Mouse (Mus musculus) spleen, adult 18-20 months (tissue): ENCODE results near the gene Col23a1.
"Not testable (repeated sequence)": the region's sequence is repeated elsewhere in the genome, so short reads cannot be mapped to it uniquely, and the experiment has no call there.

Source experiments
- DNase-seq, 2 experiments: peaks; one replicate each; pipeline ENCODE4 v3.0.0; 2022; ENCODE audit warnings: mixed read lengths in 2 of 2

Gene Col23a1

DNA sequence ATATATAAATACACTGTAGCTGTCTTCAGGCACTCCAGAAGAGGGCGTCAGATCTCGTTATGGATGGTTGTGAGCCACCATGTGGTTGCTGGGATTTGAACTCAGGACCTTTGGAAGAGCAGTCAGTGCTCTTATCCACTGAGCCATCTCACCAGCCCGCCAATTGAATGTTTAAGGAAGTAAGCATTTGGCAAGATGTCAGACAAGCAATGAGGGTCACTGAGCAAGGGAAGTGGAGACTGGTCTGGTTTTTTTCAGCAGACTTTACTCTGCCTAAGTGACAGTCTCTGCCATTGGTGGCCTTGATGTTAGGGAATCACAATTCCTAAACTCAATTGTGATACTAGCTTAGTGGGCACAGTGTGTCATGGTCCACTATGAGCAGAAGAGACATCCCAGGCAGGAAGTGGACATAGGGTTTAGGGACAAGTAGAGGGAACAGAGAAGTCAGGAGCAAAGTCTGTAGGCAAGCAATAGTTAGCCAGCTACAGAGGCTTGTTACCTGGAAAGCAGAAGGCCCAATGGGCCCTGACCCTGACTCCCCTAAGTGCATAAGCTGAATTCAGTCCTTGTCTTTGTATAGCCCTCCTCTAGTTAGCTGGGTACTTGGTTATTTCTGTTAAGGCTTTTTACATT, 305.1 kb downstream of the Col23a1 start:
- DNase-seq, result no peak

DNA sequence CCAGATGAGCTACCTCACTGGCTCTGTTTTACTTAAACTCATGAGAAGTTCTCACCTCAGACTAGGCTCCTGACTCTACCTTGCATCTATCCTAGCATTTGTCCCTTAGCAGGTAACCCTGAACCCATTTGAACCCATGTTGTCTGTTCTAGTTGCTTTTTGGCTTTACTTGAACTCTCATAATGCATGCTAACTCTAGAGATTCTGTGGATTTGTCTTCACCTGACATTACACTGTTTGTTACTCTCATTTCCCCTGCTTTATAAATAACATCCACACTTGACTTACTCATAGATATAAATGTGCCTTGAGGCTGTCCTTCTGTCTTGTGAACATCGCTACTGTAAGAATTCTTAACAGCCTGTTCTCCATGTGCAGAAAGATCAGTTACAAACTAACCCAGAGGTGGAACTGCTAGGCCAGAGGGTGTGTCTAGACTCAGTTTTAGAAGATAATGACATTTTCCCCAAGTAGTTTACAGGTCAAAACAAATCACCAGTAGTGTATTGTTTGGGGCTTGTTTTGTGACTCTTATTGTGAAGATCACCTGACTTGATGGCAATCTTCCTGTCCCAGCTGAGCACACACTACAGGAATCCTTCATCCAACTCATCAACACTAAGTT, 305.9 kb downstream of the Col23a1 start:
- no peak for DNase-seq

DNA sequence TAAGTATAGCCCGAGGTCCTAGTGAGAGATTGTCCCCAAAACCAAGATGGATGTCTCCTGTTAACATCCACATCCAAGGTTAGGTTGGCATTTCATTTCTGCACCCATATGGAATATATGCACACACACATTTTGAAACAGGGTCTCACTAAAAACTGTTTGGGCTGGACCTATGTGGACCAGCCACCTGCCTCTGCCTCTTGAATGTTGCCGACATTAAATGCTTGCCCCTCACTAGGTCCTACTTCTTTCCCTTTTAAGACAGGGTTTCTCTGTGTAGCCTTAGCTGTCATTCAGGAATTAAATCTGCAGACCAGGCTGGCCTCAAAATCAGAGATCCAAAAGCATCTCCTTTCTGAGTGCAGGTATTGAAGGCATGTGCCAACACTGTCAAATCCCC, 307.8 kb downstream of the Col23a1 start:
- no peak for DNase-seq

DNA sequence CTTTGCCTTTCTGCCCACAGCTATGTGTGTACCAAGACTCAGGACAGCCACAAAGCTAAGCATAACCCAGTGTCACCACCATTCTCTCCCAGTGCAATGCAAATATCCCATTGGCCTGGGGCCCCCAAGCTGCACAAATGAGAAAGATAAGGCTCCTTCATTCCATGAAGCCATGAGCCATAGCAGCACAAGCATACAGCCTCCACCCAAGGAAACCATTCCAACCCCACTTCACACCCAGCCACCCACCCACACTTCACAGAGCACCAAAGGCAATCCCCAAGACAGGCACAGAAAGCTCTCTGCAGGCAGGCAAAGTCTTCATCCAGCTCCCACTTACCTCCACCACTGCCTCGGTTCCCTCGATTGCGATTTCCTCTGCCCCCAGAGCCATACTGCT, 312.5 kb downstream of the Col23a1 start:
- no peak for DNase-seq

DNA sequence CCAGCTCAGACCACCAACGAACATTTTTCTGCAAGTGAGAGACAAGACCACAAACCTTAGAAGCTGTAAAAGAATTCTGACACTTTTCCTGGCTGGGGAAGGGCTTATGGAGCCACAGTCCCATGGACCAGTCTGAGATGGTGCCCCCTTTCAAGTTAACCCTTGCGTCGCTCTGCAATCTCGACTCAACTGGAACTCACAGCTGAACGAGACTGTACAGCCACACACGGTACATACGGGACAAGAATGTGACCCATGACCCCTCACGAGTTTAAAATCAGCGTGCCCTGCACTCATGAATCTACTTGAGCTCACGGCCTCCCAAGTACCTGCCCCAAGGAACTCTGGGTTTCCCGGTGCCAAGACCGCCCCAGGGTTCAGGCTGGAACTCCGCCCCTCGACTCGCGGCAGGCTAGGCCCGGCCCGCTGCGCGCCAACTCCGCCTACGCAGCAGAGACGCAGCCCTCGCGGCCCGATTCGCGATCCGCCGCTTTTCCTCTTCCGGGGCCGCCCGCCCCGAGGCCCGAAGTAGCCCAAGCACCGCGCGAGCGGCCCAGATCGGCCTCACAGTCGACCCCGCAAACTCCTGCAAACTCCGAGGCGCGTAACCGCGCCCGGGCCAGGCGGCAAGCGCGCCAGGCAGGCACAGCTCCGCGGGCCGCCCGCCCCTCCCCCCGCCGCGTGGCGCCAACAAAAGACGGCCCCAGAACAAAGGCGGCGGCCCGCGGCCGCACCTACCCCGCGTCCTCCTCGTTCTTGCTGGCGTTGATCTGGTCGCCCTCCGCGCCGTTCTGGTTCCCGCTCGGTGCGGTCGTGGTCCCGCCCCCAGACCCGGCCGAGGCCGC, 316.1 kb downstream of the Col23a1 start:
- peak; percentile 80 to 81 for DNase-seq

DNA sequence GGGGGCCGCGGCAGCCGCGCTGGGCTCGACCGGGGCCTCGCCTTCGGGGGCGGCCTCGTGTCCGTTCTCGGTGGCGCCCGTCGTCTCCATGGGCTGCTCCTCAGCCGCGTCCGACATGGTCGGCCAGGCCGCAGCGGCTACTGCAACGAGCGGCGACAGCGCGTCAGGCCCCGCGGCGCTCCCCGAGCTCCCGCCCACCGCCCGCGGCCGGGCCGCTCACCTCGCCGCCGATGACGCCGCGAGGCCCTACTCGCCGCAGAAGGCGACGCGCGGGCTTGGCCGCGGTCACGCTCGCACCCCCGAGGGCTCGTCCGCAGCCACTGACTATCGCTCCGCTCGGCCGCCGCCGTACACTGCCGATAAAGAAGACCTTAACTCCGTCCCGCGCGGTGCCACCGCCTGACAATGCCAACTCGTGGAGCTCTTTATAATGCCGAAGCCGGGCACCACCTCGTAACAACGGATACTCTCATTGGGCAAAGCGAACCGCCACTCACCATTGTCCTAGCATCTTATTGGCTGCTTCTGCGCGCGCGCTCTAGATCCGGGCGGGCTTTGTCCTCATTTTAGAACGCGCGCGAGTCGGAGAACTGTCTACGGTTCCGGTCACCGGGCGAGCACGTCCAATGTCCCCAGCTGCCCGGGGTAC, 316.9 kb downstream of the Col23a1 start, which contains the start of gene Hnrnpab:
Gene Hnrnpab, minus strand, starts transcription at position 401 of the 649 bp plus-strand sequence.
- DNase-seq, result peak; percentile 92 to 93

DNA sequence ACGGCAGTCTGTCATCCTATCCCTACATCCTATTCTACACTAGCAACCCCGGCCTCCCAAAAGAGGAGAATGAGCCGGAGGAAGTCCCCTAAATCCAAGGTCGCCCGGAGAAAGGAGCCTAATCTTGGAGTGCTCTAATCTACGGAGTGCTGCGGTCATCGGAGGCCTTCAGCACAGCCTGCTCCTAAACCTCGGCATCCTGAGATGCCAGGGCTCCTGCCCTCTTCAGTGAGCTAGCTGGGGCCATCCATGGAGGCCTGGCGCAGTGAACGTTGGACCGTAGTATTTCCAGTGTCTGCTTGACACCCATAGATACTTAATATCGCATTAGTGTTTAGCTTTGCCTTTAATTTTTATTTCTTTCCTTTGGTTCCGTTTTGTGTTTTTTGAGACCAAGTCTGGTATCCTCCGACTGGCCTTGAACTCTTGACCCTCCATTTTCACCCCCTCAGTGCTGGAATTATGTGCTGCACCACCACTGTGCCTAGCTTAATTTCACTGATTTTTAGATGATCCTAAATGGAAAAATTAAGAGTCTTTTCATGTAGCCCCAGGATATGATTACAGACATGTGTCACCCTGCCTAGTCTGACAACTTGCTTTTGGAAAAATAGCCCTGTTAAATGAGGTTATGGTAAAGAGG, 317.5 kb downstream of the Col23a1 start:
- no peak for DNase-seq

DNA sequence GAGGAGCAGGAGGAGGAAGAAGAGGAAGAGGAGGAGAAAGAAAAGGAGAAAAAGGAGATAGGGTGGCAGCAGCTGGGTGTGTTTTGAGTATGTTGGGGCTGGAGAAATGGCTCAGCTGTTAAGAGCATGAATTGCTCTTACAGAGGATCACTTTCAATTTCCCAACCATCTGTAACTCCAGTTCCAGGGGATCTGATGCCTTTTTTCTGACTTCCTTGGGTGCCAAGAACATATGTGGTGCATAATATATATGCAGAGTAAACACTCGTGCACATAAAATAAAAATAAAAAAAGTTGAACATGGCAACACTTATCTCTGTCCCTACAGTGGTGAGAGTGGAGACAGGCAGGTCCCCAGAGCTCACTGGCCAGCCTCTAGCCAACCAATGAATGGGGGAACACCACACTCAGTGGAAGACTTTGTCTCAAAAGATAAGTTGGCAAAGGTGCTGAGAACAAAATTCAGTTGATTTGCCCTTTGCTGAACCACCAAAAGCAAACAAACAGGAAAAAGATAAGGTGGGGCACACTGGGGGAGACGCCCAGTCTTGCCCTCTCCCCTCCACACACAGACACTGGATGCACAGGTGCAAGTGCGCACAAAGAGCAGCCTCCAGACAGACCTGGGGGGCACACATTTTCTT, 319.7 kb downstream of the Col23a1 start:
- DNase-seq, result no peak

DNA sequence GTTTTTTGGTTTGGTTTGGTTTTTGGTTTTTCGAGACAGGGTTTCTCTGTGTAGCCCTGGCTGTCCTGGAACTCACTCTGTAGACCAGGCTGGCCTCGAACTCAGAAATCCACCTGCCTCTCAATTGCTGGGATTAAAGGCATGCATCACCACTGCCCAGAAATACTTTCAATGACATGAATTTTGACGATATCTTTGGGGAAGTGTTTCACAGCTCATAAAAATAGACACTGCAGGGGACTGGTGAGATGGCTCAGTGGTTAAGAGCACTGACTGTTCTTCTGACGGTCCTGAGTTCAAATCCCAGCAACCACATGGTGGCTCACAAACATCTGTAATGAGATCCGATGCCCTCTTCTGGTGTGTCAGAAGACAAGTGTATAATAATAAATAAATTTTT, 320.2 kb downstream of the Col23a1 start:
- DNase-seq, result not testable (repeated sequence)

DNA sequence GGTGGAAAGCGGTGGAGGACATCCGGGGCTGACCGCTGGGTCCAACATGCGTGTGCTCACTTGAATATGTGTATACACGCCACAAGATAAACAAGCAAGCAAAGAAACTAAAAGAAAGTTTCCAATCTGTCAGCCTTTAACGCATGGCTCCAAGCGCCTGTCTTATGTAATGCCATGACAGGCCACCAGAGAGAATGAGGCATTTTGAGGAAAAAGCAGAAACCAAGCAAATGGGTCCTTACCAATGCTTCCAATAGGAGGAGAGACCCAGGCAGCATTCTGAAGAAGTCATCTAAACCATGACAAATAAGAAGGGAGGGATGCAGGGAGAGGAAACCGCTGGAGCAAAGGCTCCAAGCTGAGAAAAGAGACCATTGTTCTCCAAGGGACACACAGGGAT, 324.5 kb downstream of the Col23a1 start:
- DNase-seq, result no peak

DNA sequence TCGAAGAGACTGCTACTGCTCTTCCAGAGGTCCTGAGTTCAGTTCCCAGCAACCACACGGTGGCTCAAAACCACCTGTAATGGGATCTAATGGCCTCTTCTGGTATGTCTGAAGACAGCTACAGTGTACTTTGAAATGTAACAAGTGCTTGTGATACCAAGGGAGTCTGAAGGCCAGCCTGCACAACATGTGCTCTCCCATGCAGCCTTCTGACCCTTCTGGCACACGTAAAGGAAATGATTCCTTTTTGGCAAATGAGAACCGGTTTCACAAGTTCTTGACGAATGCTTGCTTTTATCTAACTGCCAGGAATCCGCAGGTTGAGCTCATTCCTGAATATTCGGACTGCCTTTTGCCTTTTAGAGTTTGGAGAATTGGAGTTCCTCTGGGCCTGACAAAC, 325.4 kb downstream of the Col23a1 start:
- DNase-seq, result no peak

DNA sequence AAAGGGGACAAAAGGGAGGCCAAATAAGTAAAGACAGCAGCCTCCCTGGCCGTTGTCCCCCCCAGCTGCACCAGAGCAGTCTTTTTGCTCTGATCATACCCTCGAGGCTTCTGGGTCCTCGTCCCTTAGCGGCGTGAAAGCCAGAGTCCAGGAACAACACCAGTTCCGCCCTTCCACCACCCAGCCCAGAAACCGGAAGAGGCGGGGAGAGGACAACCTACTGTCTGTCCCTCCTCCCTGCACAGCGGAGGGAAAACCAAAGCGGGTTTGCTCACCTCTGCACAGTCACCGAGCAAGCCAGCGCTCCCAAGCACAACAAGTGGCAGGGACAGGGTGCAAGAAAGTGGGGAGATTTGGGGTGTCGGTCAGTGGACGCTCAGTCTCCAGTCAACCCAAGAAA, 325.9 kb downstream of the Col23a1 start:
- DNase-seq, result peak; percentile 56 to 63

DNA sequence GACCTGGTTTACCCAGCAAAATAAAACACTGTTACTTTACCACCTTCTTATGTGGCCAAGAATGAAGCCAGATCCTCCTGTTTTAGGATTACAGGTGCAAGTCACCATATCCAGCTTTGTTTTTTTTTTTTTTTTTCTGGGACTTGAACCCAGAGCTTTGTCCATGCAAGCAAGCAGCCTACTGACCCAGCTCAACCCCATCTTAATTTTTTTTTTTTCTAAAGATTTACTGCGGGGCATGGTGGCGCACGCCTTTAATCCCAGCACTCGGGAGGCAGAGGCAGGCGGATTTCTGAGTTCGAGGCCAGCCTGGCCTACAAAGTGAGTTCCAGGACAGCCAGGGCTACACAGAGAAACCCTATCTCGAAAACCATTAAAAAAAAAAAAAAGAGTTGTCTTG, 326.4 kb downstream of the Col23a1 start:
- not testable (repeated sequence) for DNase-seq

DNA sequence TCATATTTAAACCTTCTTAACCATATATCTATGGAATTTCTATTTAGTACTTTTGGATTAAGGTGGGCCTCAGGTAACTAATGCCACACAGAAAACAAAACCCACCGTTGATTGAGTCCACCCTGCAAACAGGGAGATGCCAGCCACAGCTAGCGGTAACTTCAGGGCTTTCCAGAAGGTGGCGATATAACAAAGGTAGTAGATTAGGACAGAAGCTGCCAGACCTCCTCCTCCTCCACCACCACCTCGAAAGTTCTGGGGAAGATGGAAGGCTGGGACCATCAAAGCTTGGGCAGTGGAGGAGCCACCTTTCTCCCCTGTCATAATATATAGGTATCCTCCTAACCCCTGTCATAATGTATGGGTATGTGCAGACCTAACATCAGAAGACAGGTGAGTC, 328.0 kb downstream of the Col23a1 start:
- DNase-seq, result peak in 1 of 2 experiments; percentile 67

DNA sequence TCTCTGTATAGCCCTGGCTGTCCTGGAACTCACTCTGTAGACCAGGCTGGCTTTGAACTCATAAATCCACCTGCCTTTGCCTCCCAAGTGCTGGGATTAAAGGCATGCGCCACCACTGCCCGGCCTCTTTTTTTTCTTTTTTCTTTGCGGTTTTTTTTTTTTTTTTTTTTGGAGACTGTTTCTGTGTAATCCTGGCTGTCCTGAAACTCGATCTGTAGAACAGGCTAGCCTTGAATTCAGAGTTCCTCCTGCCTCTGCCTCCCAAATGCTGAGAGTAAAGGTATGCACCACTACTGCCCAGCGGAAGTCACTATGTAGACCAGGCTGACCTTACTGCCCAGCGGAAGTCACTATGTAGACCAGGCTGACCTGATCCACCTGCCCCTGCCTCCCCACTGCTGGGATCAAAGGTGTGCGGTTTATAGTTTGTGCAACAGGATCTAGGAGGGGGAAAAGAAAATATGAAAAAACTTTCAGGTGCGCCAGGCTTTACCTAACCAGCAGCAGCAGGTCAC, 329.2 kb downstream of the Col23a1 start:
- DNase-seq, result no peak

DNA sequence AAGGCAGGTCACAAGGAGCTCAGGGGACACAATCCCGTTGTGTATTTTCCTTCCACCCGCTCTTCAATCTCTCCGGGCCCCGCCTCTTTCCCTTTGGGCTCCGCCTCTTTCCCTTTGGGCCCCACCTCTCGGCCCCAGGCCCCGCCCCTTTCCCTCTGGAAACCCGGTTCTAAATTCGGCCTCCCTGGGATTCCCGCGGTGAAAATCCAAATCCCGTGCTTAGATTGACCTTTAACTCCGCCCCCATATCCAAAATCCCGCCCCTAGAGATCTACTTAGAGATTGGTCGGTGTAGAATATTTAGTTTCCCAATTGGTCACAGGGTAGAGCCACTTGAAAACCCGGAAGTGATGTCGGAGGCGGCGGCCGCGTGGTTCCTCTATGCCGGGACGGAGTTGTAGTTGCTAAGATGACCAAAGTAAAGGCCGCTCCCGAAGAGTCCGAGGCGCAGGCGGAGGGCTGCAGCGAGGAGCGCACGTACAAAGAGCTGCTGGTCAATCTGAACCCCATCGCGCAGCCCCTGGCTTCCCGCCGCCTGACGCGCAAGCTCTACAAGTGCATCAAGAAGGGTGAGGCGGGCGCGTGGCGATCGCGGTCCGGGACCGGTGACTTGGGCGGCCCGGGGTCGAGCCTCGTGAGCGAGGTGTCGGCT, 329.8 kb downstream of the Col23a1 start, which contains the start of gene Nhp2:
Gene Nhp2, plus strand, starts transcription at position 327 of the 652 bp plus-strand sequence.
- peak; percentile 74 to 86 for DNase-seq

DNA sequence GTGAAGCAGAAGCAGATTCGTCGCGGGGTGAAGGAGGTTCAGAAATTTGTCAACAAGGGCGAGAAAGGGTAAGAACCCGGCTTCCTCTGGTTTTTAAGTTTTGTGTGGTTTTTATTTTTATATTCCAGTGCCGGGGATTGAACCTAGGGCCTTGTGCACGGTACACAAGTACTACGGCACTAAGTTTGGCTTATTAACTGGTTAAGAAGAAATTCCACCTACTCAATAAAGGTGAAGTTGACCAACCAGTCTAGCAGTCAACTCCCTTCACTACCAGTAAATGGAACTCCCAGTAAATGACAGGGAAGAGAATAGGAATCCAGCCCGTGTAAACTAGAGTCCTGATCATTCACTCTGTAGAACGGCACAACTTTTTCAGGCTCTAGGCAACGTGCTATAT, 330.4 kb downstream of the Col23a1 start:
- no peak for DNase-seq

DNA sequence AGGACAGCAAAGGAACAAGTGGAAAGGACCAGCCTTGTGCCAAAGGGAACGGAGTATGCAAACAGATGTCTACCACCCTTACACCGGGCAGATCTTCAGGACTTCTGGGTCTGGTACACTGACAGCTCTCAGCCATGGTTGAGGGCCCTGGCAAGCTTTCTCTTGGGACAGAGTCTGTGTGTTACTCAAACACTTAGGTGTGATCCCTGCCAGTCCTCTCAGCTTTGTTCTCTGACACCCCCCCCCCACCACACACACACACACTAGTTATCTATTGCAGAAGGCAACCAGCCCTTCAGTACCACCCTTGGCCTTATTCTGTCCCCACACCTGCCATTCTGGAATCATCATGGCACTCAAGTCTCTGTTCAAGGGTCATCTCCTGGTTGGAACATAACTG, 332.1 kb downstream of the Col23a1 start:
- no peak for DNase-seq

DNA sequence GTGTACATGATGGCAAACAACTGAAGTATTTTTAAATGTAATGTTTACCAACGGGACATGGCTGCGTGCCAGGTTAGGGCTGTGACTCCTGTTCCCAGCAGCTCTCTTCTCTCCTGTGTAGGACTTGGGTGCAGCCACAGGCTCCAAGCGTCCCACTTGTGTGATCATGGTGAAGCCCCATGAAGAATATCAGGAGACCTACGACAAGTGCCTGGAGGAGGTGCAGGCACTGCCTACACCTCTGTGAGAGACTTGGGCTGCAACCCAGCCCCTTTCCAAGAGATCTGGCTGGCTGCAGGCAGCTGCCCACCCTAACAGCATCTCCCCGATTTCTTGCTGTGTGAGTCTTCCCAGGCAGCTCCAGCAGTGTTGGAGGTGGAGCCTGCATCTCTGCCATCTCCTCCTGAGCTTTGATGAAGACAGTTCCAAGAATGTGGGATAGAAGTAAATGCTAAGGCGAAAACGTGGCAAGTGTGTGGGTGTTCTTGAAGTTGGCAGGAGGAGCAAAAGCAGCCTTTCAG, 333.3 kb downstream of the Col23a1 start:
- DNase-seq, result no peak

DNA sequence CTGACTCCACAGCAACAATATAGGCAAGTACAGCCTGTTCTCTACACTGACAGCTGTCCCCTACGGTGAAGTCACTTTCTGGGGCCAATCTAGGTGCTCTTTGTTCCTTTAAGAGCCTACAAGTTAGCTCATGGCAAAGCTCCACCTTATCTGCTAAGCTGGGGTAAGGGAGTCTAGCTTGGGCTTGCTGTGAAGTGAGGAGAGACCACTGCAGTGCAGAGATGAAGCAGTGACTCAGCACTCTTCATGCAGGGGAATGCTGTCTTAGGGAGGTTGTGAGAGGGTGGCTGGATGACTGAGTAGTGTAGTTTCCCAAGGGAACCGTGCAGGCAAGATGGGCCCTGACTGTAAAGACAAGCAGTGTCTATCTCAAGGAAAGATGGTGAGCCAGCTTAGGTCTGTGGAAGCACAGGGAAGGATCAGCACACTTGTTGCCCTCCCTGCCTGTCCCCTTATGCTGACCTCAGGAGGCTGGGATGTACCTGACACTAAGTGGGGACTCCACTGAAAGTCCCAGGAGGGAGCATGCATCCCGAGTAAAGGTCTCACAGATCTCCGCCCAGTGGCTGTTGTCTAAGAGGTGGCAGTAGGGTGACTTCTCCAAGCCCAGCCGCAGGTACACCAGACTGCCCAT, 335.6 kb downstream of the Col23a1 start:
- DNase-seq, result no peak

DNA sequence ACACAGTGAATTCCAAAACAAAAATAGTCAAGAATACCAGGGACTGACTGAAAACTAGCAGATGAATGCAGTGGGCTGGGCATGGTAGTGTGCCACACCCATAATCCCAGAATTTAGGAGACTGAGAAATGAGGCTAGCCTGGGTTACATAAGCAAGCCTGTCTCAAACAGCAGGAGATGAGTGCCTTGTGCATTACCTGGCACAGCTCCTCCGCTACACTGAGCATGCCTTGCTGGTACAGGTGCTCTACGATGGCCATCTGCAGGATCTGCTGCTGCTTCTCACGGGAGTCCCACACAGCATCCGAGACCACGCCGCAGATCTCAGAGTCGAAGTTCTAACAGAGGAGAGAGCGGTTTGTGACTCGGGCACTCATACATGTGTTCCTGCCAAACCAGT, 337.7 kb downstream of the Col23a1 start:
- no peak for DNase-seq
